Mouse (Mus musculus) bone marrow macrophage, adult 2 months (primary cell): ENCODE data around the gene Xrcc6.

Experiments
- CTCF ChIP-seq: IDR thresholded peaks from 2 replicates; pipeline ENCODE4 v1.5.1; 2012; ENCODE audit warnings: low read depth, mild to moderate bottlenecking, low read length, moderate library complexity
- POLR2A ChIP-seq: IDR thresholded peaks from 2 replicates; pipeline ENCODE4 v1.6.1; 2012; ENCODE audit warnings: mild to moderate bottlenecking, low read depth, low read length, borderline replicate concordance

DNA sequence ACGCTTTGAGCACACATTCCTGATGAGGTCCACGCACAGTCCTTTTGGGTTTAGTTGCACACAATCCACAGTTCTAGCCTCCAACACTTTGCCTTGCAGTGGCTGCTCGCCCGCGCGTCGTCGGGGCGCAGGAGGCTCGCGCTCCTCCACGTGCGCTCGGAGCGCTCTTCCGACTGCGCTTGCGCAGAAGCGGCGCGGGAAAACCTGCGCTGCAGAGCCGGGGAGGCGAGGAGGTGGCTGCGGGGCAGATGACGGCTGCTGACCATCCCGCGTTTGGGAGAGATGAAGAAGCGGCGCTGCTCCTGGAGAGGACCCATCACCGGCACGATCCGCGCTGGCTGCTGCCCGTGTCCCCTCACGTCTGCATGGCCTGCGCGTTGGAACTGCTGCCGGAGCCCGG is 82.3 kb downstream of the Xrcc6 start, which contains the start of gene Mei1:
- TF ChIP-seq POLR2A (no peak), CTCF (no peak)
